Mouse (Mus musculus): ENCODE measurements around the gene Ccne1. TPM values are rescaled to one million over a fixed set of nuclear protein-coding genes. Genes with fewer than 3 reads are reported as not detected.
A peak's percentile ranks its signal among the peaks of the same experiment; 100 is the strongest.

Ccne1 gene
- total and polyA plus RNA-seq, 3 experiments, result 53.1 to 321 (median 78.0) TPM

DNA sequence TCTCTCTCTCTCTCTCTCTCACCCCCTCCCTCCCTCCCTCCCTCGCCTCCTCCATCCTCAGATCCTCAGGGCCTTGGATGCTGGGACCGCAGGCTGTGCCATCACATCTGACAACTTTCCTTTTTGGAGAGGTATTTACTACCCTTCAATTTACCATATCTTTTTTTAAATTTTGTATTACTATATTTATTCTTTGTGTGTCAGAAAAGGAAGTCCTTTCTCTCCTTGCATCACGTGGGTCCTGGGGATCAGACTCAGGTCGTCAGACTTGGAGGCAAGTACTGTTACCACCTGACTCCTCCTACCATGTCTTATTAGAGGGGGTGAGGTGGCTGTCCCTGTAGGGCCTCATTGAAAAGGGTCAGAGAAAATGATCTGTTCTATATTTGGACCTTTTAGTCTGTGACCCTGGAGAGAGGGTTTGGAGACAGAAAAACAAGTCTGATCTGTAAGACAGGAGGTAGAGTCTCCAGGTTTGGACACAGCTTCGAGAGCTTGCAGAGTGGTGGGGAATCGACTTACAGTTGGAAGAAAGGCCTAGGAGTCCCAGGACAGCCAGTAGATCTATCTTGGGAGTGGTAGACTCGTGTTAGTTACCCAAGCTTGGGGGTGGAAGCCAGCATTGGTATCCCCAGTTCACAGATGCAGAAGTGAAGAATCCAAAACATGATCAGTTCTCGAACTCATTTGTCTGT lies 47.6 kb downstream of the Ccne1 start:
- Histone ChIP-seq H3K27ac (ENCODE audit: control insufficient read depth, low read depth, low read length) (no peak overlapping the region), H3K9ac (ENCODE audit: control insufficient read depth, low read depth, low read length, poor library complexity, severe bottlenecking) (no peak overlapping the region)

DNA sequence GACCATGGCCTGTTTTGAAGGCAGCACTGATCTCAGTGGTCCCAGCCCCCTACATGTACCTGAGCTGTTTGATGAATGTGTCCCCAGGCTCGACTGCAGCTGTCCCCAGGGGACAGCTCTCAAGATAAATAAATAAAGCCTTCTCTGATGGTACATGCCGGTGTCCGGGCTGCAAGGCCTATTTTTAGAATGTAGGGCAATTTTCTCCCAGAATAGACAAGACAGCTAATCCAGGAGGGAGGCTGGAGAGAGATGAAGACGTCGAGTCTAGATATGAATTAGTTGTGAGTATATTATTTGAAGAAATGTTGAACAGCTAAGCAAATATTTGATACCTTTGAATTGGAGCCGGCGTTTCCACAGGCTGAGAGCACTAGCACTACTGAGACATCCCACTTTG lies 48.2 kb downstream of the Ccne1 start:
- Histone ChIP-seq H3K4me1 (ENCODE audit: control insufficient read depth in 1 of 2, insufficient read depth in 2 of 2, low read length in 2 of 2) (peaks cover 0 to 8% of the 10 kb centered on the region in 2 experiments; a peak in 3 of 4 replicates), H3K9ac (ENCODE audit: control insufficient read depth, low read depth, low read length, poor library complexity, severe bottlenecking) (no peak overlapping the region), H3K36me3 (ENCODE audit: control insufficient read depth in 1 of 2, insufficient read depth in 2 of 2, low read length in 2 of 2) (no peaks in the 10 kb centered on the region), H3K79me2 (ENCODE audit: control insufficient read depth, insufficient read depth, low read length, poor library complexity) (peaks cover 3% of the 10 kb centered on the region; the same call in 1 of the 2 replicates), H3K9me3 (replicated peaks; ENCODE audit: insufficient read depth, low read length) (no peaks in the 10 kb centered on the region), H3K27ac (ENCODE audit: control insufficient read depth, low read depth, low read length) (no peak overlapping the region), H3K27me3 (ENCODE audit: control insufficient read depth in 1 of 2, insufficient read depth in 2 of 2, low read length in 2 of 2) (peaks cover 0 to 3% of the 10 kb centered on the region in 2 experiments; a peak in 2 of 4 replicates), H3K4me3 (ENCODE audit: control insufficient read depth in 1 of 2, insufficient read depth in 1 of 2, low read depth in 2 of 2, low read length in 2 of 2) (no peak overlapping the region)
- TF ChIP-seq TCF12 (IDR thresholded peaks at IDR 0.05; ENCODE audit: low read depth, low read length) (no peak), MXI1 (IDR thresholded peaks at IDR 0.05; ENCODE audit: low read depth, low read length) (no peak), NRF1 (IDR thresholded peaks at IDR 0.05; ENCODE audit: insufficient read depth, low read depth, low read length, poor library complexity, severe bottlenecking) (no peak), BHLHE40 (IDR thresholded peaks at IDR 0.05; ENCODE audit: borderline replicate concordance, low read depth, low read length) (no peak), MEF2A (IDR thresholded peaks at IDR 0.05; ENCODE audit: extremely low read depth, insufficient replicate concordance, low read depth, low read length, poor library complexity, severe bottlenecking) (no peak), JUND (IDR thresholded peaks at IDR 0.05; ENCODE audit: low read depth, low read length) (no peak), ZC3H11A (IDR thresholded peaks at IDR 0.05; ENCODE audit: low read depth, low read length) (no peak), ZNF384 (IDR thresholded peaks at IDR 0.05; ENCODE audit: low read depth, low read length) (no peak), CHD2 (IDR thresholded peaks at IDR 0.05; ENCODE audit: low read length) (no peak), ELF1 (IDR thresholded peaks at IDR 0.05; ENCODE audit: low read depth, low read length) (no peak), SIN3A (IDR thresholded peaks at IDR 0.05; ENCODE audit: low read length) (no peak), POLR2AphosphoS2 (IDR thresholded peaks at IDR 0.05; ENCODE audit: low read length) (no peak), USF1 (IDR thresholded peaks at IDR 0.05; ENCODE audit: low read depth, low read length) (no peak), ZMIZ1 (IDR thresholded peaks at IDR 0.05; ENCODE audit: low read depth, low read length) (no peak), RCOR1 (IDR thresholded peaks at IDR 0.05; ENCODE audit: low read depth, low read length) (no peak), RAD21 (IDR thresholded peaks at IDR 0.05; ENCODE audit: low read depth, low read length) (no peak)
- DNase-seq (ENCODE audit: low read depth, low spot score), result no peak

More for the DNA sequence above, 47.6 kb downstream of the Ccne1 start:
- Histone ChIP-seq H3K4me1 (ENCODE audit: control insufficient read depth in 1 of 2, insufficient read depth in 2 of 2, low read length in 2 of 2) (peaks cover 0 to 4% of the 10 kb centered on the region in 2 experiments; a peak in 3 of 4 replicates), H3K9me3 (replicated peaks; ENCODE audit: insufficient read depth, low read length) (no peaks in the 10 kb centered on the region), H3K4me3 (ENCODE audit: control insufficient read depth in 1 of 2, insufficient read depth in 1 of 2, low read depth in 2 of 2, low read length in 2 of 2) (no peak overlapping the region), H3K36me3 (ENCODE audit: control insufficient read depth in 1 of 2, insufficient read depth in 2 of 2, low read length in 2 of 2) (no peaks in the 10 kb centered on the region), H3K27me3 (ENCODE audit: control insufficient read depth in 1 of 2, insufficient read depth in 2 of 2, low read length in 2 of 2) (peaks cover 0 to 3% of the 10 kb centered on the region in 2 experiments; a peak in 2 of 4 replicates), H3K79me2 (ENCODE audit: control insufficient read depth, insufficient read depth, low read length, poor library complexity) (peaks cover 3% of the 10 kb centered on the region; the same call in 1 of the 2 replicates)
- DNase-seq (ENCODE audit: low read depth, low spot score), result no peak
- TF ChIP-seq USF1 (IDR thresholded peaks at IDR 0.05; ENCODE audit: low read depth, low read length) (peak; percentile 81), CTCF (IDR thresholded peaks at IDR 0.05 in 2 of 3, conservative IDR thresholded peaks at IDR 0.05 in 1 of 3; ENCODE audit: control insufficient read depth in 1 of 3, insufficient read depth in 1 of 3, low read depth in 2 of 3, low read length in 3 of 3, poor library complexity in 1 of 3, severe bottlenecking in 1 of 3) (no peak), UBTF (IDR thresholded peaks at IDR 0.05; ENCODE audit: borderline replicate concordance, insufficient read depth, low read depth, low read length) (no peak)

All from MEL (cell line).